Mouse (Mus musculus): Measurements from ENCODE around the gene Nutm1. TPM values are rescaled to one million over a fixed set of nuclear protein-coding genes. Genes with fewer than 3 reads are reported as not detected.
"Not testable (repeated sequence)": the region's sequence is repeated elsewhere in the genome, so short reads cannot be mapped to it uniquely, and the experiment has no call there.

Nutm1 gene
- total and polyA plus RNA-seq, 3 experiments, result 0.04 to 0.13 TPM; not detected in 1

DNA sequence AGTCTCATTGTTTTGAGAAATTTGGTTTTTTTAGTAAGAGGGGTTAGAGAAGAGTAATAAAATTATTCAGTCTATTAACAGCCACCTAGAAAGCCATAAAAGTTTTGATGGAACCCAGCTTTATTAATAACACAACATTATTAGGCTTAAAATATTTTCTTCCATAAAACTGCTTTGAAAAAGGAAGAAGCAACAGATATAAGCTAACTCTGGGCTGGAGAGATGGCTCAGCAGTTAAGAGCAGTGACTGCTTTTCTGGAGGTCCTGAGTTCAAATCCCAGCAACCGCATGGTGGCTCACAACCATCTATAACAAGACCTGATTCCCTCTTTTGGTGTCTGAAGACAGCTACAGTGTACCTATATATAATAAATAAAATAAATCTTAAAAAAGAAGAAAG, 27.0 kb upstream of the Nutm1 start:
- not testable (repeated sequence) for DNase-seq (ENCODE audit: low read depth, low spot score); H3K27ac ChIP-seq (ENCODE audit: control insufficient read depth, low read depth, low read length); H3K9me3 ChIP-seq (replicated peaks; ENCODE audit: insufficient read depth, low read length); H3K27me3 ChIP-seq (ENCODE audit: control insufficient read depth in 1 of 2, insufficient read depth in 2 of 2, low read length in 2 of 2)
- Histone ChIP-seq H3K9ac (ENCODE audit: control insufficient read depth, low read depth, low read length, poor library complexity, severe bottlenecking) (peak overlapping the region; percentile 78; the same call in 1 of the 2 replicates), H3K4me1 (ENCODE audit: control insufficient read depth in 1 of 2, insufficient read depth in 2 of 2, low read length in 2 of 2) (peaks cover 6 to 26% of the 10 kb centered on the region in 2 experiments; a peak in 2 of 4 replicates), H3K4me3 (ENCODE audit: control insufficient read depth in 1 of 2, insufficient read depth in 1 of 2, low read depth in 2 of 2, low read length in 2 of 2) (peak overlapping the region in 1 of 2 experiments; percentile 82; a peak in 2 of 4 replicates), H3K79me2 (ENCODE audit: control insufficient read depth, insufficient read depth, low read length, poor library complexity) (peaks cover 12% of the 10 kb centered on the region), H3K36me3 (ENCODE audit: control insufficient read depth in 1 of 2, insufficient read depth in 2 of 2, low read length in 2 of 2) (peaks cover 0 to 22% of the 10 kb centered on the region in 2 experiments; a peak in 2 of 4 replicates)
- peak; percentile 92 for TF ChIP-seq TBP (IDR thresholded peaks at IDR 0.05; ENCODE audit: low read depth, low read length)

DNA sequence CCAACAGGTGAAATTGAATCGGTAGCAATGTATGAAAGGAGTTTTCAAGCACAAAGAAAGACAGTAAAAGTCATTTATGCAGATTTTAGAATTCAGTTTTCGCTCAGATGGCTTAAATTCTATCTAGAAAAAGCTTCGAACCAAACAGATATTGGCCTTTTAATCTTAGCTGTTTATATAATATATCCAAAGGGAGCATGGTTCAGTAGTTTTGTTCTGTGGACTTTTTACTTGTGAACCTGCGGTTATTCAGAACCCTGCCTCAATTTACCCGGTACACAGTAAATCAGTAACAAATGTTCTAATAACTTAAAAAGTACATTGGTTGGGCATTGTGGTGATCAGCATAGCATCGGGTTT, 25.9 kb upstream of the Nutm1 start:
- peak; percentile 78 for TF ChIP-seq CHD1 (IDR thresholded peaks at IDR 0.05; ENCODE audit: low read depth, low read length)
- no peak for TF ChIP-seq E2F4 (IDR thresholded peaks at IDR 0.05; ENCODE audit: borderline replicate concordance, low read depth, low read length)
- no peak for DNase-seq (ENCODE audit: low read depth, low spot score)
- Histone ChIP-seq H3K4me3 (ENCODE audit: control insufficient read depth in 1 of 2, insufficient read depth in 1 of 2, low read depth in 2 of 2, low read length in 2 of 2) (peak overlapping the region; percentile 82 to 87), H3K4me1 (ENCODE audit: control insufficient read depth in 1 of 2, insufficient read depth in 2 of 2, low read length in 2 of 2) (peaks cover 6 to 26% of the 10 kb centered on the region in 2 experiments; a peak in 2 of 4 replicates), H3K36me3 (ENCODE audit: control insufficient read depth in 1 of 2, insufficient read depth in 2 of 2, low read length in 2 of 2) (peaks cover 0 to 22% of the 10 kb centered on the region in 2 experiments; a peak in 2 of 4 replicates), H3K27me3 (ENCODE audit: control insufficient read depth in 1 of 2, insufficient read depth in 2 of 2, low read length in 2 of 2) (no peaks in the 10 kb centered on the region), H3K79me2 (ENCODE audit: control insufficient read depth, insufficient read depth, low read length, poor library complexity) (peaks cover 12% of the 10 kb centered on the region), H3K9ac (ENCODE audit: control insufficient read depth, low read depth, low read length, poor library complexity, severe bottlenecking) (peak overlapping the region; percentile 78), H3K27ac (ENCODE audit: control insufficient read depth, low read depth, low read length) (peak overlapping the region; percentile 80), H3K9me3 (replicated peaks; ENCODE audit: insufficient read depth, low read length) (no peaks in the 10 kb centered on the region)

DNA sequence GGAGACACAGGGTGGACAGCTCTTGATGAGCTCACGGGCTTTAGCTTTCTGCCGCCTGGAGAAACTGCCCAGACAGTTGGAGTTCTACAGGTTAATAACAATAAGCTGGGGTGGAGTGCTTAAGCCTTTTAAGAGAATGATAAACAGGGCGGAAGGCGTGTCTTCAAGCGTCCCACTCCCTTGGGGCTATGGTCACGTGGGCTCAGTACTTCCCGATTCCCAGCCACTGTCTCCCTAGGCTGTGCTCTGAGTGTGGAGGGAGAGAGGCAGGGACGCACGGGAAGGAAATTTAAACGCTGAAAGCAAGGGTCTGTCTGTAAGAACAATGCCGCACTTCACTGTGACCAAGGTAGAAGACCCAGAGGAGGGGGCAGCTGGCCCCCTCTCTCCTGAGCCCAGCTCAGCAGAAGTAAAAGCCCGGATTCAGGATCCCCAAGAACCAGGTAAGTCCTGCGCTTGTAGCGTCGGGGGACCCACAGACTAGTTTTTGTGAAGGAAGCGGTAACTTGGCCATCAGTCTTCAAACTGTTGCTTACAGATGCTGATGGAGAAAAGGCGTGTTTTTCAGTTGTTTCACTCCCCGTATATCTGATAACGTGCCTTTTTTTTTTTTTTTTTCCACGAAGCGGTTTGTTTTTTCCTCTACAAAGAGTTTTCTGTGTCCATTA, 25.4 kb upstream of the Nutm1 start:
- H3K27ac ChIP-seq (ENCODE audit: control insufficient read depth, low read depth, low read length), result peak overlapping the region; percentile 80
- H3K27me3 ChIP-seq (ENCODE audit: control insufficient read depth in 1 of 2, insufficient read depth in 2 of 2, low read length in 2 of 2), result no peaks in the 10 kb centered on the region
- H3K79me2 ChIP-seq (ENCODE audit: control insufficient read depth, insufficient read depth, low read length, poor library complexity), result peaks cover 12% of the 10 kb centered on the region
- H3K9ac ChIP-seq (ENCODE audit: control insufficient read depth, low read depth, low read length, poor library complexity, severe bottlenecking), result peak overlapping the region; percentile 78
- H3K36me3 ChIP-seq (ENCODE audit: control insufficient read depth in 1 of 2, insufficient read depth in 2 of 2, low read length in 2 of 2), result peaks cover 0 to 18% of the 10 kb centered on the region in 2 experiments; a peak in 2 of 4 replicates
- H3K9me3 ChIP-seq (replicated peaks; ENCODE audit: insufficient read depth, low read length), result no peaks in the 10 kb centered on the region
- peaks cover 6 to 26% of the 10 kb centered on the region in 2 experiments; a peak in 2 of 4 replicates for H3K4me1 ChIP-seq (ENCODE audit: control insufficient read depth in 1 of 2, insufficient read depth in 2 of 2, low read length in 2 of 2)
- DNase-seq (ENCODE audit: low read depth, low spot score), result peak; percentile 94
- H3K4me3 ChIP-seq (ENCODE audit: control insufficient read depth in 1 of 2, insufficient read depth in 1 of 2, low read depth in 2 of 2, low read length in 2 of 2), result peak overlapping the region; percentile 82 to 87
- TF ChIP-seq KAT2A (conservative IDR thresholded peaks at IDR 0.05; ENCODE audit: low read depth, low read length) (no peak), CHD2 (IDR thresholded peaks at IDR 0.05; ENCODE audit: low read length) (no peak), BHLHE40 (IDR thresholded peaks at IDR 0.05; ENCODE audit: borderline replicate concordance, low read depth, low read length) (peak; percentile 75), MEF2A (IDR thresholded peaks at IDR 0.05; ENCODE audit: extremely low read depth, insufficient replicate concordance, low read depth, low read length, poor library complexity, severe bottlenecking) (no peak), USF1 (IDR thresholded peaks at IDR 0.05; ENCODE audit: low read depth, low read length) (peak; percentile 100), MYB (IDR thresholded peaks at IDR 0.05; ENCODE audit: low read depth, low read length) (peak; percentile 75), NRF1 (IDR thresholded peaks at IDR 0.05; ENCODE audit: insufficient read depth, low read depth, low read length, poor library complexity, severe bottlenecking) (no peak), TBP (IDR thresholded peaks at IDR 0.05; ENCODE audit: low read depth, low read length) (peak; percentile 80), POLR2A (IDR thresholded peaks at IDR 0.05; ENCODE audit: control insufficient read depth in 1 of 2, insufficient read depth in 1 of 2, low read depth in 1 of 2, low read length in 2 of 2, poor library complexity in 1 of 2) (peak in 1 of 2 experiments; percentile 79; a peak in 2 of 4 replicates), SIN3A (IDR thresholded peaks at IDR 0.05; ENCODE audit: low read length) (peak; percentile 91), MYC (IDR thresholded peaks at IDR 0.05; ENCODE audit: low read depth, low read length) (peak; percentile 76), E2F4 (IDR thresholded peaks at IDR 0.05; ENCODE audit: borderline replicate concordance, low read depth, low read length) (no peak), ZKSCAN1 (IDR thresholded peaks at IDR 0.05; ENCODE audit: low read depth, low read length) (no peak; the same call in 1 of the 2 replicates), EP300 (IDR thresholded peaks at IDR 0.05; ENCODE audit: low read depth in 1 of 2, low read length in 2 of 2) (peak; percentile 31 to 61; a peak in 2 of 4 replicates), MAFK (IDR thresholded peaks at IDR 0.05; ENCODE audit: borderline replicate concordance, low read depth, low read length) (no peak), POLR2AphosphoS5 (IDR thresholded peaks at IDR 0.05; ENCODE audit: borderline replicate concordance, low read depth, low read length) (no peak), JUND (IDR thresholded peaks at IDR 0.05; ENCODE audit: low read depth, low read length) (no peak), CHD1 (IDR thresholded peaks at IDR 0.05; ENCODE audit: low read depth, low read length) (peak; percentile 82; the same call in 1 of the 2 replicates), ZMIZ1 (IDR thresholded peaks at IDR 0.05; ENCODE audit: low read depth, low read length) (peak; percentile 67; the same call in 1 of the 2 replicates), MAZ (IDR thresholded peaks at IDR 0.05; ENCODE audit: low read depth, low read length) (peak; percentile 80; the same call in 1 of the 2 replicates), UBTF (IDR thresholded peaks at IDR 0.05; ENCODE audit: borderline replicate concordance, insufficient read depth, low read depth, low read length) (no peak), MAX (IDR thresholded peaks at IDR 0.05; ENCODE audit: low read length) (peak; percentile 97), RAD21 (IDR thresholded peaks at IDR 0.05; ENCODE audit: low read depth, low read length) (no peak)
